Mouse (Mus musculus) frontal cortex, adult 2 months (tissue): ENCODE measurements at regions not wholly inside any gene's neighbourhood (a gene's known extent, or its start where the extent isn't known, plus 50 kb on each side); places are given as distances from the start of the nearest gene placed in this dataset.
A peak's percentile ranks its signal among the peaks of the same experiment; 100 is the strongest.

Experiments used
- DNase-seq, 2 experiments: peaks; one replicate each; pipeline ENCODE4 v3.0.0; 2022; ENCODE audit warnings: low spot score in 1 of 2; ENCODE audit errors: extremely low spot score in 1 of 2

GRCm38 (mm10) chr6:147199955-147200354 lies 64.0 kb downstream of the Pthlh start:
- DNase-seq: no peak

DNA sequence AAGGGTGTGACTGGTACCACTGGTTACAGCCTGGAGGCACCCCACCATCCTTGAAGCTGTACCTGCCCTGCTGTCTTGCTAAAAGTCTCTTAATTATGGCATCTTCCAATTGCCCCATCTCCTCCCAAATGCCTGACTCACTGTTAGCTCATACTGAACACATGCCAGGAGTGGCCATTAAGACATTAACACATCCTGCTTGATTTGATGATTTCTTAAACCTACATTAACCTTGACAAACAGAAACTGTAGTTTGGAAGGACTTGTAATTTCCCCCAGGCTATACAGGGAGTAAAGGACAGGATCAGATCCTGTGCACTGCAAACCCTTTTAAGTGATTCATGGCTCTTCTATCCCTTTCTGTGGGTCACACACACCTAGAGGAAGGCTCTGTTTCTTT lies 64.6 kb downstream of the Pthlh start:
- DNase-seq: no peak

DNA sequence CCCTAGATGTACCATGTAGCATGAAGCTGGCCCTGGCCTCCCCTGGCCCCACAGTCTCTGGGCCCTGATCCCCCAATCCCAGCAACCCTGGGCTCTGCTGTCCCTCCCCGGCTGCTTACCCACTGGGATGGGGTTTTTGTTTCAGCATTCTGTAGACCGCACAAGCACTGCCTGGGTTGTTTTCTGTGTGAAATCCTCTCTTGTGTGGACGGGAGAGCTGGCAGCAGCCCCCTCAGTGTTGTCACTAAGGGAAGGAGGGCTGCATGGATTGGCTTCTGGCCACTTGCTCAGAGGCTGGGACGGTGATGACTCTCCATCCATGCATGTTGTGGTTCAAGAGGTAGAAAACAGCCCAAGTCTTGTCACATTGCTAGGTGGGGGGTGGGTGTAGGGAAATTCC lies 67.6 kb downstream of the Pthlh start:
- no peak for DNase-seq

GRCm38 (mm10) chr6:147195277-147195676 lies 68.7 kb downstream of the Pthlh start:
- DNase-seq: no peak

GRCm38 (mm10) chr6:147187710-147188109 lies 76.3 kb downstream of the Pthlh start:
- no peak for DNase-seq

- peak in 1 of 2 experiments; percentile 4 for DNase-seq
Measured at GRCm38 (mm10) chr6:147178276-147178675, 85.7 kb downstream of the Pthlh start.

DNA sequence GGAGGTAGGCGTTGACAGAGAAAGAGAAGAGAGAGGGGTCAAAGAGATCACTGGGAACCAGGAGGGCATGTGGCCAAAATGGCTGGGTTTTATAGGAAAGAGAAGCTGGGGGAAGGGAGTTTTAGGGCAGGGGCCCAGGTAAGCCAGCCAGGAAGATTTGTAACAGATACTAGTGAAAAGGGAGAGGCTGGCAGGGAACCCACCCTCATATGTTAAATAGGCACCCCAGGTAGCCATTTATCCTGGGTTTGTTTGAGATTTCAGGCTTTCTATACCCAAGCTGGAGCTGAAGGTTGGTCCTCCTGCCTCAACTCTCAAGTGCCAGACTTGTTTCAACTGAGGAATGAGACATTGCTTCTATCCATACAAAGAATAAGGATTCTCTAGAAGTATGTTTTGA lies 85.0 kb downstream of the Klhl42 start:
- no peak for DNase-seq
